Mouse (Mus musculus): Measurements from ENCODE around the gene Adgrv1. TPM values are rescaled to one million over a fixed set of nuclear protein-coding genes. Genes with fewer than 3 reads are reported as not detected.

Adgrv1 gene
- total and polyA plus RNA-seq, 2 experiments from 2014 or later, result 4.2 to 7.8 TPM

- Histone ChIP-seq H3K4me3 (ENCODE audit: low read length) (no peak overlapping the region), H3K9ac (replicated peaks; ENCODE audit: low read length) (no peak overlapping the region), H3K4me2 (ENCODE audit: low read depth, low read length) (no peak overlapping the region), H3K36me3 (ENCODE audit: insufficient read depth, low read length) (no peaks in the 10 kb centered on the region), H3K9me3 (ENCODE audit: low read length) (no peaks in the 10 kb centered on the region), H3K27me3 (ENCODE audit: insufficient read depth, low read length) (no peaks in the 10 kb centered on the region), H3K4me1 (ENCODE audit: insufficient read depth, low read length) (no peaks in the 10 kb centered on the region), H3K27ac (no peak overlapping the region)
- DNase-seq (ENCODE audit: low spot score), result no peak
- 89% methylated on average over 1 of the region's 1 CpGs for WGBS
- ATAC-seq, result no peak
- TF ChIP-seq CTCF (IDR thresholded peaks at IDR 0.05; ENCODE audit: low read depth), result no peak
These were observed 410.6 kb downstream of the Adgrv1 start for GRCm38 (mm10) chr13:81222377-81222776.

GRCm38 (mm10) chr13:81211436-81211835, 421.5 kb downstream of the Adgrv1 start:
- Histone ChIP-seq H3K4me1 (ENCODE audit: insufficient read depth, low read length) (no peaks in the 10 kb centered on the region), H3K4me3 (ENCODE audit: low read length) (no peak overlapping the region), H3K4me2 (ENCODE audit: low read depth, low read length) (no peak overlapping the region), H3K36me3 (ENCODE audit: insufficient read depth, low read length) (no peaks in the 10 kb centered on the region), H3K27ac (no peak overlapping the region), H3K9me3 (ENCODE audit: low read length) (no peaks in the 10 kb centered on the region), H3K27me3 (ENCODE audit: insufficient read depth, low read length) (no peaks in the 10 kb centered on the region), H3K9ac (replicated peaks; ENCODE audit: low read length) (no peak overlapping the region)
- ATAC-seq (no peak), DNase-seq (ENCODE audit: low spot score) (no peak)
- WGBS, result 71% methylated on average over 1 of the region's 1 CpGs
- TF ChIP-seq CTCF (IDR thresholded peaks at IDR 0.05; ENCODE audit: low read depth), result no peak

GRCm38 (mm10) chr13:81210516-81210915, 422.4 kb downstream of the Adgrv1 start:
- no peak overlapping the region for H3K9ac ChIP-seq (replicated peaks; ENCODE audit: low read length)
- DNase-seq (ENCODE audit: low spot score) (no peak), ATAC-seq (no peak)
- 98% methylated on average over 2 of the region's 2 CpGs for WGBS
- H3K4me1 ChIP-seq (ENCODE audit: insufficient read depth, low read length), result no peaks in the 10 kb centered on the region
- no peak overlapping the region for H3K4me2 ChIP-seq (ENCODE audit: low read depth, low read length)
- H3K4me3 ChIP-seq (ENCODE audit: low read length), result no peak overlapping the region
- TF ChIP-seq CTCF (IDR thresholded peaks at IDR 0.05; ENCODE audit: low read depth), result no peak
- no peaks in the 10 kb centered on the region for H3K9me3 ChIP-seq (ENCODE audit: low read length)
- H3K27me3 ChIP-seq (ENCODE audit: insufficient read depth, low read length), result no peaks in the 10 kb centered on the region
- H3K27ac ChIP-seq, result no peak overlapping the region
- no peaks in the 10 kb centered on the region for H3K36me3 ChIP-seq (ENCODE audit: insufficient read depth, low read length)

- DNase-seq (ENCODE audit: low spot score) (no peak), ATAC-seq (no peak)
- Histone ChIP-seq H3K4me3 (ENCODE audit: low read length) (no peak overlapping the region), H3K9me3 (ENCODE audit: low read length) (no peaks in the 10 kb centered on the region), H3K36me3 (ENCODE audit: insufficient read depth, low read length) (no peaks in the 10 kb centered on the region), H3K4me1 (ENCODE audit: insufficient read depth, low read length) (no peaks in the 10 kb centered on the region), H3K27ac (no peak overlapping the region), H3K9ac (replicated peaks; ENCODE audit: low read length) (no peak overlapping the region), H3K4me2 (ENCODE audit: low read depth, low read length) (no peak overlapping the region), H3K27me3 (ENCODE audit: insufficient read depth, low read length) (no peaks in the 10 kb centered on the region)
- 0 out of 2 replicates have a peak, but pooled peaks have one; percentile 2 for TF ChIP-seq CTCF (IDR thresholded peaks at IDR 0.05; ENCODE audit: low read depth)
- 73% methylated on average over 3 of the region's 3 CpGs for WGBS
These were observed 423.1 kb downstream of the Adgrv1 start for GRCm38 (mm10) chr13:81209815-81210214.

GRCm38 (mm10) chr13:81208106-81208613, 424.8 kb downstream of the Adgrv1 start:
- Histone ChIP-seq H3K4me3 (ENCODE audit: low read length) (no peak overlapping the region), H3K9ac (replicated peaks; ENCODE audit: low read length) (no peak overlapping the region), H3K9me3 (ENCODE audit: low read length) (no peaks in the 10 kb centered on the region), H3K27me3 (ENCODE audit: insufficient read depth, low read length) (no peaks in the 10 kb centered on the region), H3K27ac (no peak overlapping the region), H3K4me2 (ENCODE audit: low read depth, low read length) (no peak overlapping the region), H3K36me3 (ENCODE audit: insufficient read depth, low read length) (no peaks in the 10 kb centered on the region), H3K4me1 (ENCODE audit: insufficient read depth, low read length) (no peaks in the 10 kb centered on the region)
- WGBS, result 76% methylated on average over 1 of the region's 1 CpGs
- DNase-seq (ENCODE audit: low spot score), result no peak
- TF ChIP-seq CTCF (IDR thresholded peaks at IDR 0.05; ENCODE audit: low read depth), result no peak
- no peak for ATAC-seq

DNA sequence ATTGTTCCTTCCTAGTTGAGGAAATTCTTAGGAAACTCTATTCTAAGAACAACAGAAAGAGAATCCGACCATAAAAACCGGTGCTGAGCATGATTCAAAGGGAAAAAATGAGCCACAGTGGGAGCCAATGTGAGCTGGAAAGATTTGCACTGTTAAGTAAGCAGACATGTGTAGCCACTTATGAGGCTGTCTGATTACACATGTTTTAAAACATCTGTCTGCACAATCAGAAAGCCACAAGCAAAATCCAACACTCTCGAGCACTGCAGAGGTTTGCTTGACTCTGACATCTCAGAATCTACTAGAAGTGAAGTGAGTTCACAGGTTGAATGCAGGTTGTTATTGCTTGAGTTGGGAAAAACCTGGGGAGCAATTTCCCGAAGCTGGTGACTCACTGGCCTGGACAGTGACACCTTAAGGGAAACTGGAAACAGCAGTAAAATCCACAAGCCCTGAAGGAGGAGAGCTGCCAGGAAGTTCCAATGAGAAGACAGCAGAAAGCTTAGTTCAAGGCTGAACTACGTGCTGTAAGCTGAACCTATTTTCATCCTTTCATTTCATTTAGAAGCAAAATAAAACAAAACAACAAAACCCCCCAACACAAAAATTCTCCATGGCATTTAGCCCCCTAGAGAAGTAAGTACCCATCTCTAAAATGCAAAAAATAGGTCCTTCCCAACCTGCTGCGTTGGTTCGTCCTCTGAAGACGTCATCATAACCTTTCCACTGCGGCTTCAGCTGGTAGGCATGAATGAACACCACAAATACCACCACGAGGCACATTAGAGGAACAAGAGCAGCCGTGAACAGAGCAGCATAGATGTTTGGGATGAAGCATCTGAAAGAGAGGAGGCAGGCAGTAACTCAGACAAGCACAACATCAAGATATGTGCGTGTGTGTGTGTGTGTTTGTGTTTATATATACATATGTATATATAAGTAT, 450.7 kb downstream of the Adgrv1 start:
- H3K36me3 ChIP-seq (ENCODE audit: insufficient read depth, low read length), result no peaks in the 10 kb centered on the region
- 79% methylated on average over 12 of the region's 12 CpGs for WGBS
- H3K4me2 ChIP-seq (ENCODE audit: low read depth, low read length), result no peak overlapping the region
- no peaks in the 10 kb centered on the region for H3K9me3 ChIP-seq (ENCODE audit: low read length)
- ATAC-seq (no peak), DNase-seq (ENCODE audit: low spot score) (no peak)
- no peaks in the 10 kb centered on the region for H3K4me1 ChIP-seq (ENCODE audit: insufficient read depth, low read length)
- no peak overlapping the region for H3K4me3 ChIP-seq (ENCODE audit: low read length)
- no peak overlapping the region for H3K9ac ChIP-seq (replicated peaks; ENCODE audit: low read length)
- H3K27ac ChIP-seq, result no peak overlapping the region
- no peaks in the 10 kb centered on the region for H3K27me3 ChIP-seq (ENCODE audit: insufficient read depth, low read length)
- TF ChIP-seq CTCF (IDR thresholded peaks at IDR 0.05; ENCODE audit: low read depth), result no peak

DNA sequence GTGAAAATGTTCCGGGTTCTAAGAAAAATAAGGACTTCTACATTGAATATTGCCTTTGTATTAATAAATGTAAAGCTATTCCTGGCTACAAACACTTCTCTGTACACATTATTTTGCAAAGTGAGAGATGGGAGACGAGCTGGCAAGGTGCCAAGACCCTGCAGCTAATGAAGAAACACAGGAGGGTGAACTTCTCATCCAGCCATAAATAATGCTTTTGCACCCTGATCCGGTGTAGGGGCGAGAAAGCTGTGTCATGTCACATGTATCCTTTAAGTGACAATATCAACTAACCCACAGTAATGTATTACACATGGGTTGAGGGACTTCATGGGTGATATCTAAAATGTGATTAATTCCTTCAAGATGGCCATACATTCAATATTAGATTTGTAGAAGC, 451.5 kb downstream of the Adgrv1 start:
- no peak overlapping the region for H3K4me3 ChIP-seq (ENCODE audit: low read length)
- ATAC-seq (no peak), DNase-seq (ENCODE audit: low spot score) (peak; percentile 24)
- no peaks in the 10 kb centered on the region for H3K36me3 ChIP-seq (ENCODE audit: insufficient read depth, low read length)
- no peak overlapping the region for H3K9ac ChIP-seq (replicated peaks; ENCODE audit: low read length)
- no peak for TF ChIP-seq CTCF (IDR thresholded peaks at IDR 0.05; ENCODE audit: low read depth)
- H3K9me3 ChIP-seq (ENCODE audit: low read length), result no peaks in the 10 kb centered on the region
- no peak overlapping the region for H3K27ac ChIP-seq
- no peaks in the 10 kb centered on the region for H3K27me3 ChIP-seq (ENCODE audit: insufficient read depth, low read length)
- WGBS, result 42% methylated on average over 4 of the region's 4 CpGs
- H3K4me1 ChIP-seq (ENCODE audit: insufficient read depth, low read length), result no peaks in the 10 kb centered on the region
- no peak overlapping the region for H3K4me2 ChIP-seq (ENCODE audit: low read depth, low read length)

All from hindbrain, postnatal 0 days (tissue).